Mouse (Mus musculus) hindbrain, postnatal 0 days (tissue): Measurements from ENCODE around the gene Reps1. TPM values are rescaled to one million over a fixed set of nuclear protein-coding genes. Genes with fewer than 3 reads are reported as not detected.

Experiments
- ATAC-seq: fragments of 200-750 bp; cut with Nextera tagmentation; 2 replicates; pipeline ENCODE4 v1.8.0; 2017; ENCODE audit warnings: mild to moderate bottlenecking, moderate TSS enrichment, moderate library complexity
- DNase-seq: peaks from one replicate; pipeline ENCODE4 v3.0.0-alpha.2; 2015; ENCODE audit warnings: low spot score
- H3K27ac ChIP-seq: fragments of 300-500 bp; sonication (generic); 2 replicates; pipeline ENCODE4 v1.5.1; 2014; ENCODE audit warnings: mild to moderate bottlenecking
- H3K27me3 ChIP-seq: fragments of 300-500 bp; sonication (generic); 2 replicates; pipeline ENCODE4 v1.6.1; 2014; ENCODE audit warnings: low read length, mixed read lengths; ENCODE audit not compliant: insufficient read depth
- H3K36me3 ChIP-seq: fragments of 300-500 bp; sonication (generic); 2 replicates; pipeline ENCODE4 v1.6.1; 2014; ENCODE audit warnings: low read length, mixed read lengths; ENCODE audit not compliant: insufficient read depth
- H3K4me1 ChIP-seq: fragments of 300-500 bp; sonication (generic); 2 replicates; pipeline ENCODE4 v1.6.1; 2014; ENCODE audit warnings: antibody characterized with exemption, low read length, mixed read lengths; ENCODE audit not compliant: insufficient read depth
- H3K4me2 ChIP-seq: fragments of 300-500 bp; sonication (generic); 2 replicates; pipeline ENCODE4 v1.6.1; 2014; ENCODE audit warnings: low read depth, mild to moderate bottlenecking, low read length, moderate library complexity, mixed read lengths
- H3K4me3 ChIP-seq: fragments of 300-500 bp; sonication (generic); 2 replicates; pipeline ENCODE4 v1.5.1; 2014; ENCODE audit warnings: low read length
- H3K9ac ChIP-seq: fragments of 300-500 bp; sonication (generic); replicated peaks from 2 replicates; pipeline ENCODE4 v1.6.1; 2014; ENCODE audit warnings: mild to moderate bottlenecking, low read length, moderate library complexity, mixed read lengths
- H3K9me3 ChIP-seq: fragments of 300-500 bp; sonication (generic); 2 replicates; pipeline ENCODE4 v1.6.1; 2016; ENCODE audit warnings: low read length, mixed read lengths
- CTCF ChIP-seq: IDR thresholded peaks from 2 replicates; pipeline ENCODE4 v1.5.1; 2016; ENCODE audit warnings: antibody characterized with exemption, control low read depth, low read depth
- WGBS: fragments of 180-500 bp; shearing (Covaris S2); extraction: QIAGEN DNeasy Blood & Tissue Kit; methylation state at CpG from one replicate; pipeline ENCODE4 v1.1.7; 2014; 5-methylcytosine and 5-hydroxymethylcytosine counted together
- polyA plus RNA-seq: library from polyadenylated mRNA; unstranded; fragments of >200 nt; fragmentation: Nextera tagmentation; extraction: Ambion mirVana; gene quantifications from 2 replicates; pipeline ENCODE4 v1.2.1, GENCODE M21; 2015
- total RNA-seq: library from RNA; depleted of rRNA; stranded (reverse); fragments of >200 nt; gene quantifications from 2 replicates; pipeline ENCODE4 v1.2.3, GENCODE M21; 2014

Gene Reps1
- total and polyA plus RNA-seq, 2 experiments from 2014 or later: 21.1 to 69.5 TPM

DNA sequence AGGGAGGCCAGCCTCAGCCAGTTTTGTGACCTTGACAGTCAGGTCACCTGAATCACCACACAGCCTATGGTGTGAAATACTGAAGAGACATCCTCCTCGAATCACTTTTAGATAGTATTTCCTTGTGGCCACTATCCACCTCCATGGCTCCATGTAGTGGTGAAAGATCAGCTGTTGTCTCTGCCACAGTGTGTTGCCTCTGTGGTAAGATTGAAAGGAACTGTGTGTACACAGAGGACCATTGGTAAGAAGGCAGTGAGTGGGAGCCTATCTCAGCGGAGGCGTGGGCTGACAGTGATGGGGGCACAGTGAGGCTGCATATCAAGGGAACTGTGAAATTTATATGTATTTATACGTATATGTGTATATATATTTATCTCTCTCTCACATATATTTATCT is 5.9 kb downstream of the Reps1 start:
- no peaks in the 10 kb centered on the region for H3K9me3 ChIP-seq
- H3K27ac ChIP-seq: no peak overlapping the region
- H3K4me3 ChIP-seq: no peak overlapping the region
- no peak for TF ChIP-seq CTCF
- H3K27me3 ChIP-seq: no peaks in the 10 kb centered on the region
- DNase-seq: no peak
- ATAC-seq: no peak
- 78% methylated on average over 4 of the region's 4 CpGs for WGBS
- peaks cover 12% of the 10 kb centered on the region for H3K4me1 ChIP-seq
- H3K4me2 ChIP-seq: no peak overlapping the region
- no peak overlapping the region for H3K9ac ChIP-seq
- H3K36me3 ChIP-seq: no peaks in the 10 kb centered on the region

DNA sequence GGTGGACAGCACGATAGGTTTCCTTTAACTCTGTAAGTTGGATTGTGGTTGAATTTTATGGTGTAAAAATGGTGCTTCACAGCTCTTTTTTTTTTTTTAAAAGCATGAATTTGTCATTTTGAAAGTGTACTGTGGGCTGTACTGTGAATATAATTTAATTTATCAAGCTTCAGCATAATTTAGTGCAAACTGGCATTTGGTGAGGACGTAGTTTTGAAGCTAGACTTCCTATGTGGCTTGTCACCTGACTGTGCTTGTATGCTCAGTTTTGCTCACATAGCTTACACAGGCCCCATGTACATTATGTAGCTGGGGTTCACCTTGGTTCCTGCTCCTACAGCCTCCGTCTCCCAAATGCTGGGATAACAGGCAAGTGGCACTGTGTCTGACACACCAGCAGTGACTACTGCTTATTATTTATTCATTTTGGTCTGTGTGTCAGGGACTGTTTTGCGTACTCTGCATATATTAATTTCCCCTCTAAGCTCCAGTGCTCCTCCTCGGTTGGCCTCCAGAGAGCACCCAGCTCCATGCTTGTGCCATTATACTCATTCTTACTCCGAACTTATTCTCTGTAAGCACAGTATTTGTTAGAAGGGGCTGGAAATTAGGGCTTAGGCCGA is 9.1 kb downstream of the Reps1 start:
- Histone ChIP-seq H3K36me3 (no peaks in the 10 kb centered on the region), H3K4me3 (no peak overlapping the region), H3K27me3 (no peaks in the 10 kb centered on the region), H3K4me2 (no peak overlapping the region), H3K27ac (no peak overlapping the region), H3K4me1 (no peaks in the 10 kb centered on the region), H3K9me3 (no peaks in the 10 kb centered on the region), H3K9ac (no peak overlapping the region)
- 68% methylated on average over 7 of the region's 7 CpGs for WGBS
- DNase-seq (no peak), ATAC-seq (no peak)
- TF ChIP-seq CTCF: no peak

DNA sequence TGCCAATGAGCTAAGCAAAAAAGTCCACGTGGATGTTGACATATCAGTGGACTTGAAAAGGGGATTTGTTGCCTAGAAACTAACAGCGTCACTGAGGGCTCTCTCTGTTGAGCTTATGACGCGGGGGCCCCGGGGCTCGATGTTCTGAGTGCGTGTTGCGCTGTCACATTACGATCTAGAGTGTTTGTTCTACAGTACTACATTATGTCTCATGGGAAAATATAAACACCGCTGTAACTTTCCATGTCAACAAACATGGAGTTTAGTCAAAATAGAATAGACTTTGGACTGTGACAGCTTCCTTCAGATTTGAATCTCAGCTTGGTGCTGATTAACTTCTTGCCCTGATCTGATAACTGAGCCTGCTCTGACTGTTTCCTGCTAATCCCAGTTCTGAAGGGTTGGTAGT is 10.4 kb downstream of the Reps1 start:
- Histone ChIP-seq H3K9me3 (no peaks in the 10 kb centered on the region), H3K4me1 (0 out of 2 replicates have a peak, but pooled peaks cover 2% of the 10 kb centered on the region), H3K36me3 (no peaks in the 10 kb centered on the region), H3K9ac (no peak overlapping the region), H3K27ac (no peak overlapping the region), H3K4me3 (no peak overlapping the region), H3K27me3 (no peaks in the 10 kb centered on the region), H3K4me2 (no peak overlapping the region)
- ATAC-seq (no peak), DNase-seq (no peak)
- TF ChIP-seq CTCF: no peak
- WGBS: 77% methylated on average over 10 of the region's 10 CpGs

DNA sequence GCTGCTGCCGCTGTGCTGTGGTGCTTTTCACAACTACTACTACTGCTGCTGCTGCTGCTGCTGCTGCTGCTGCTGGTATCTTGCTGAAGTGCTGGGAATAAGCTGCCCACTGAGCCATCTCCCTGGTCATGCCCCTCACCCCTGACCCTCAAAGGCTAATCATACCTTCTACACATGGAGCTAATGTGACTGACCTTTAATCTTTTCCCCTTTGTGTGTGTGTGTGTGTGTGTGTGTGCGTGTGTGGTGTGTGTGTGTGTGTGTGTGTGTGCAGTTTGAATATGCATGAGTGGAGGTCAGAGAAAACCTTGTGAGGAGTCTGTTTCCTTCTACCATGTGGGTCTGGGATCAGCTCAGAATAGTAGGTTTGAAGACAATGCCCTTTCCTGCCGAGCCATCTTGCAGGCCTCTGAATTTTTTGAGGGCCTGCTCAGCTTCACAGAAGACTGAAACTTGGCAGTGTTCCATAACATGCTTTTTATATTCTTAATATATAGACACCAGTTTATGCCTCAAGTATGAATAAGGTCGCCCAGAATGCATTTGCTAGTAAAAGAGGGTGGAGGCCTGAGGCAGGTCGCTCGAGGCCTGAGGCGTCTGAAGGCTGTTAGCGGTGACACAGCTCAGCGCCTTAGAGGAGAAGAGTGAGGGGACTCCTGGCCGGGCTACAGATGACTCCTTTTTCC is 12.2 kb downstream of the Reps1 start:
- Histone ChIP-seq H3K27ac (no peak overlapping the region; the same call in 1 of the 2 replicates), H3K9ac (no peak overlapping the region), H3K36me3 (no peaks in the 10 kb centered on the region), H3K4me3 (no peak overlapping the region), H3K4me2 (no peak overlapping the region), H3K27me3 (no peaks in the 10 kb centered on the region), H3K9me3 (no peaks in the 10 kb centered on the region), H3K4me1 (0 out of 2 replicates have a peak, but pooled peaks cover 5% of the 10 kb centered on the region)
- TF ChIP-seq CTCF: no peak
- ATAC-seq: no peak
- 50% methylated on average over 10 of the region's 10 CpGs for WGBS
- no peak for DNase-seq

DNA sequence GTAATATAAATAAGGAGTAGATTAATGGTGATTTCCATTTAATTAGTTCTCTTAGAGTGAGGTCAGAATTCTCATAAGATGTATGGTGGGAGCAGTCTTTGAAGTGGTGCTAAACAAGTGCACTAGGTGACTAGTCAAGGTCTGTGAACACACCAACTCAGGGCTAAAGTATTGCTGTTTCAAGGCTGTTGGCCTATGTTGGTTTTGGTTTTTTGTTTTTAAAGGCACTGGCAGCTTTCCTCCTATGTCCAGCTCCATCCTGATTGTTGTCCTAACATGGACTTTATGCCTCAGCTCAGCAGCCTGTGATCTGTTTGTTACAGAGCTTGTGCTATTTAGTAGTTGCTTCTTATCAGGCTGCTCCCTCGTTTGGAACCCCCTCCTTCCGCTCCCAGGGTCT is 13.2 kb downstream of the Reps1 start:
- no peak overlapping the region for H3K27ac ChIP-seq
- WGBS: 91% methylated on average over 2 of the region's 2 CpGs
- H3K4me2 ChIP-seq: no peak overlapping the region
- H3K27me3 ChIP-seq: no peaks in the 10 kb centered on the region
- no peak for DNase-seq
- no peaks in the 10 kb centered on the region for H3K36me3 ChIP-seq
- H3K9me3 ChIP-seq: no peaks in the 10 kb centered on the region
- H3K4me1 ChIP-seq: 0 out of 2 replicates have a peak, but pooled peaks cover 5% of the 10 kb centered on the region
- no peak overlapping the region for H3K4me3 ChIP-seq
- ATAC-seq: no peak
- no peak overlapping the region for H3K9ac ChIP-seq
- no peak for TF ChIP-seq CTCF

DNA sequence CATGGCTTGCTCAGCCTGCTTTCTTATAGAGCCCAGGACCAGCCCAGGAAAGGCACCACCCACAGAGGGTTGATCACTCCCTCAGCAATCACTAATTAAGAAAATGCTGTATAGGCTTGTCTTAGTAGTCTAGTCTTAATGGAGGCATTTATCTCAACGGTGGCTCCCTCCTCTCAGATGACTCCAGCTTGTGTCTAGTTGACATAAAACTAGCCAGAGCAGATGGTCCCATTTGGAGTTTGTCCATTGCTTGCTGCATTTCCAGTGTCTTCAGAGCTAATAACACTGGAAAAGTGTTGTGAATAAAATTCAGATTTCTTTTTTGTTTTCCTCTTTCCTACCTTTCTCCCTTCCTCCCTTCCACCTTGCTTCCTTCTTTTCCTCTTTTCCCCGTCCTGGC is 13.9 kb downstream of the Reps1 start:
- peak overlapping the region; percentile 77; the same call in 1 of the 2 replicates for H3K27ac ChIP-seq
- DNase-seq (no peak), ATAC-seq (no peak)
- H3K4me1 ChIP-seq: 0 out of 2 replicates have a peak, but pooled peaks cover 5% of the 10 kb centered on the region
- no peaks in the 10 kb centered on the region for H3K27me3 ChIP-seq
- no peaks in the 10 kb centered on the region for H3K36me3 ChIP-seq
- no peak overlapping the region for H3K4me2 ChIP-seq
- H3K9ac ChIP-seq: no peak overlapping the region
- WGBS: 68% methylated on average over 2 of the region's 2 CpGs
- no peak for TF ChIP-seq CTCF
- no peaks in the 10 kb centered on the region for H3K9me3 ChIP-seq
- H3K4me3 ChIP-seq: no peak overlapping the region

DNA sequence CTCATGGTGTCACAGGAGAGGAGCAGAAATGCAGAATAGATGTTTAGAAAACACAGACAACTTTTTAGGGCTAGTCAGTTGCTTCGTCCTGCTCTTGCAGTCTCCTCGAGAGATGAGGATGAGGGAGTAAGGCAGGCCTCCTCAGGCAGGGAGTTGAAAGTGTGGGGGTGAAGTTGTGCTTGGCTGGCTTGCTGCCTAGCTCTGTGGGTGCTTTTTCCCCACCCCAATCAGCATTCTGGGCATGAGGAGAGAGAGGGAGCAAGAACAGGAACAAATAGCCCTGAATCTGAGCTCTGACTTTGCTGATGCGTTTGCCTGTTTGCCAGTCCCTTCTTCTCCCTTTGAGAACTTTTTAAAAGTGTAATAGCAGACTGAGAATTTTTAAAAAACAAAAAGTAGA is 14.5 kb downstream of the Reps1 start:
- peak overlapping the region; percentile 77 for H3K27ac ChIP-seq

More for the DNA sequence above, 14.5 kb downstream of the Reps1 start:
- DNase-seq (peak; percentile 62), ATAC-seq (peak; percentile 68; the same call in 1 of the 2 replicates)
- Histone ChIP-seq H3K4me2 (0 out of 2 replicates have a peak overlapping the region, but pooled peaks have one; percentile 7), H3K9me3 (no peaks in the 10 kb centered on the region), H3K36me3 (no peaks in the 10 kb centered on the region), H3K27me3 (no peaks in the 10 kb centered on the region), H3K9ac (no peak overlapping the region), H3K4me1 (0 out of 2 replicates have a peak, but pooled peaks cover 5% of the 10 kb centered on the region), H3K4me3 (no peak overlapping the region)
- TF ChIP-seq CTCF: no peak
- 44% methylated on average over 3 of the region's 3 CpGs for WGBS
